Mouse (Mus musculus) CH12.LX (cell line): Measurements from ENCODE around the gene Vamp2. TPM values are rescaled to one million over a fixed set of nuclear protein-coding genes. Genes with fewer than 3 reads are reported as not detected.

Experiments used
- DNase-seq: peaks from one replicate; pipeline ENCODE4 v3.0.0-alpha.2; 2013; ENCODE audit errors: extremely low read depth
- H3K27ac ChIP-seq: 2 replicates; pipeline ENCODE4 v1.5.1; 2012; ENCODE audit warnings: low read depth, mild to moderate bottlenecking, control low read depth, moderate library complexity; ENCODE audit not compliant: insufficient read depth
- H3K27me3 ChIP-seq: replicated peaks from 2 replicates; pipeline ENCODE3; 2012; ENCODE audit warnings: inconsistent platforms
- H3K36me3 ChIP-seq, 2 experiments: replicated peaks in 1 of 2; 2 replicates each; pipeline versions ENCODE3 to v1.6.1; 2012; ENCODE audit warnings: inconsistent platforms in 1 of 2, low read length in 1 of 2, mild to moderate bottlenecking in 1 of 2, mixed read lengths in 1 of 2, moderate library complexity in 1 of 2; ENCODE audit not compliant: control insufficient read depth in 1 of 2, insufficient read depth in 1 of 2
- H3K4me1 ChIP-seq, 2 experiments: 2 replicates each; pipeline ENCODE4 v1.6.1; 2012; ENCODE audit warnings: inconsistent platforms in 1 of 2, moderate library complexity in 1 of 2; ENCODE audit not compliant: insufficient read depth in 2 of 2, control insufficient read depth in 1 of 2
- H3K4me2 ChIP-seq: 2 replicates; pipeline ENCODE4 v1.6.1; 2012; ENCODE audit warnings: low read depth, mild to moderate bottlenecking, control low read depth; ENCODE audit not compliant: poor library complexity, insufficient read depth, severe bottlenecking
- H3K4me3 ChIP-seq, 3 experiments: fragments of 150-350 bp in 1 of 3; sonication (generic) in 1 of 3; replicated peaks in 1 of 3; 2 replicates each; pipeline versions ENCODE3 to v1.5.1; 2011 to 2012; ENCODE audit warnings: low read depth in 2 of 3, low read length in 2 of 3, mild to moderate bottlenecking in 2 of 3, moderate library complexity in 2 of 3, control low read depth in 1 of 3, improper control_type of control experiment in 1 of 3, inconsistent platforms in 1 of 3, mixed read lengths in 1 of 3; ENCODE audit not compliant: poor library complexity in 1 of 3
- H3K79me2 ChIP-seq: replicated peaks from 2 replicates; pipeline ENCODE4 v1.6.1; 2012; ENCODE audit warnings: mild to moderate bottlenecking, moderate library complexity; ENCODE audit not compliant: control insufficient read depth, poor library complexity, insufficient read depth, severe bottlenecking; ENCODE audit errors: extremely low read depth
- H3K9ac ChIP-seq: 2 replicates; pipeline ENCODE4 v1.6.1; 2012; ENCODE audit warnings: low read depth, mild to moderate bottlenecking, control low read depth, moderate library complexity; ENCODE audit not compliant: insufficient read depth
- H3K9me3 ChIP-seq: replicated peaks from 2 replicates; pipeline ENCODE3; 2012; ENCODE audit warnings: low read length, inconsistent platforms, mixed read lengths
- BHLHE40 ChIP-seq: IDR thresholded peaks from 2 replicates; pipeline ENCODE4 v1.6.1; 2011; ENCODE audit warnings: mild to moderate bottlenecking, low read depth, low read length, improper control_type of control experiment
- CHD1 ChIP-seq: IDR thresholded peaks from 2 replicates; pipeline ENCODE4 v1.6.1; 2012; ENCODE audit warnings: low read depth, low read length, improper control_type of control experiment, inconsistent platforms
- CHD2 ChIP-seq: IDR thresholded peaks from 2 replicates; pipeline ENCODE4 v1.6.1; 2011; ENCODE audit warnings: low read length, improper control_type of control experiment
- CTCF ChIP-seq, 2 experiments: IDR thresholded peaks in 1 of 2; conservative IDR thresholded peaks in 1 of 2; 2 replicates each; pipeline ENCODE4 v1.5.1; 2011 to 2012; ENCODE audit warnings: low read depth in 2 of 2, low read length in 2 of 2, improper control_type of control experiment in 1 of 2, inconsistent platforms in 1 of 2, mild to moderate bottlenecking in 1 of 2, moderate library complexity in 1 of 2
- E2F4 ChIP-seq: IDR thresholded peaks from 2 replicates; pipeline ENCODE4 v1.6.1; 2011; ENCODE audit warnings: low read depth, low read length, improper control_type of control experiment; ENCODE audit not compliant: insufficient replicate concordance
- ELF1 ChIP-seq: IDR thresholded peaks from 2 replicates; pipeline ENCODE4 v1.6.1; 2014; ENCODE audit warnings: low read depth, mild to moderate bottlenecking, inconsistent platforms, low read length, improper control_type of control experiment
- EP300 ChIP-seq: IDR thresholded peaks from 2 replicates; pipeline ENCODE4 v1.6.1; 2011; ENCODE audit warnings: low read length, improper control_type of control experiment
- ETS1 ChIP-seq: conservative IDR thresholded peaks from 2 replicates; pipeline ENCODE4 v1.6.1; 2012; ENCODE audit warnings: low read depth, mild to moderate bottlenecking, inconsistent platforms, low read length, improper control_type of control experiment, moderate library complexity
- GABPA ChIP-seq: IDR thresholded peaks from 2 replicates; pipeline ENCODE4 v1.6.1; 2012; ENCODE audit warnings: low read depth, low read length, improper control_type of control experiment, inconsistent platforms; ENCODE audit not compliant: insufficient replicate concordance
- HCFC1 ChIP-seq: IDR thresholded peaks from 2 replicates; pipeline ENCODE4 v1.6.1; 2012; ENCODE audit warnings: low read depth, mild to moderate bottlenecking, inconsistent platforms, low read length, improper control_type of control experiment
- IRF4 ChIP-seq: IDR thresholded peaks from 2 replicates; pipeline ENCODE4 v1.6.1; 2014; ENCODE audit warnings: low read depth, mild to moderate bottlenecking, inconsistent platforms, low read length, improper control_type of control experiment
- JUN ChIP-seq: IDR thresholded peaks from 2 replicates; pipeline ENCODE4 v1.6.1; 2011; ENCODE audit warnings: low read depth, mild to moderate bottlenecking, low read length, improper control_type of control experiment, moderate library complexity; ENCODE audit not compliant: insufficient read depth
- JUND ChIP-seq: conservative IDR thresholded peaks from 2 replicates; pipeline ENCODE4 v1.6.1; 2011; ENCODE audit warnings: low read depth, low read length, improper control_type of control experiment
- KAT2A ChIP-seq: IDR thresholded peaks from 2 replicates; pipeline ENCODE4 v1.6.1; 2012; ENCODE audit warnings: low read length, improper control_type of control experiment, inconsistent platforms; ENCODE audit not compliant: insufficient replicate concordance
- MAFK ChIP-seq: IDR thresholded peaks from 2 replicates; pipeline ENCODE4 v1.6.1; 2011; ENCODE audit warnings: low read length, improper control_type of control experiment; ENCODE audit not compliant: insufficient replicate concordance
- MAX ChIP-seq: IDR thresholded peaks from 2 replicates; pipeline ENCODE4 v1.6.1; 2011; ENCODE audit warnings: low read length, improper control_type of control experiment
- MAZ ChIP-seq: IDR thresholded peaks from 2 replicates; pipeline ENCODE4 v1.6.1; 2012; ENCODE audit warnings: low read depth, mild to moderate bottlenecking, inconsistent platforms, low read length, improper control_type of control experiment, moderate library complexity
- MEF2A ChIP-seq: IDR thresholded peaks from 2 replicates; pipeline ENCODE4 v1.6.1; 2014; ENCODE audit warnings: low read depth, mild to moderate bottlenecking, inconsistent platforms, low read length, improper control_type of control experiment, borderline replicate concordance
- MXI1 ChIP-seq: IDR thresholded peaks from 2 replicates; pipeline ENCODE4 v1.6.1; 2011; ENCODE audit warnings: mild to moderate bottlenecking, low read depth, low read length, improper control_type of control experiment
- MYC ChIP-seq: IDR thresholded peaks from 2 replicates; pipeline ENCODE4 v1.6.1; 2011; ENCODE audit warnings: low read depth, mild to moderate bottlenecking, improper control_type of control experiment, low read length
- NELFE ChIP-seq: IDR thresholded peaks from 2 replicates; pipeline ENCODE4 v1.6.1; 2011; ENCODE audit warnings: low read depth, low read length, improper control_type of control experiment
- NRF1 ChIP-seq: IDR thresholded peaks from 2 replicates; pipeline ENCODE4 v1.6.1; 2014; ENCODE audit warnings: low read depth, mild to moderate bottlenecking, inconsistent platforms, low read length, improper control_type of control experiment, moderate library complexity
- PAX5 ChIP-seq: IDR thresholded peaks from 2 replicates; pipeline ENCODE4 v1.6.1; 2012; ENCODE audit warnings: low read length, inconsistent platforms, mixed read lengths
- POLR2A ChIP-seq: IDR thresholded peaks from 2 replicates; pipeline ENCODE4 v1.6.1; 2011; ENCODE audit warnings: low read depth, mild to moderate bottlenecking, improper control_type of control experiment, low read length
- RAD21 ChIP-seq: IDR thresholded peaks from 2 replicates; pipeline ENCODE4 v1.6.1; 2011; ENCODE audit warnings: low read depth, mild to moderate bottlenecking, low read length, improper control_type of control experiment, moderate library complexity
- SIN3A ChIP-seq: IDR thresholded peaks from 2 replicates; pipeline ENCODE4 v1.6.1; 2012; ENCODE audit warnings: low read length, improper control_type of control experiment, inconsistent platforms
- SMC3 ChIP-seq: IDR thresholded peaks from 2 replicates; pipeline ENCODE4 v1.6.1; 2011; ENCODE audit warnings: low read depth, low read length, improper control_type of control experiment
- TBP ChIP-seq: conservative IDR thresholded peaks from 2 replicates; pipeline ENCODE4 v1.6.1; 2011; ENCODE audit warnings: low read depth, low read length, improper control_type of control experiment
- TCF12 ChIP-seq: IDR thresholded peaks from 2 replicates; pipeline ENCODE4 v1.6.1; 2014; ENCODE audit warnings: low read depth, mild to moderate bottlenecking, inconsistent platforms, low read length, improper control_type of control experiment
- UBTF ChIP-seq: IDR thresholded peaks from 2 replicates; pipeline ENCODE4 v1.6.1; 2012; ENCODE audit warnings: low read depth, mild to moderate bottlenecking, inconsistent platforms, low read length, improper control_type of control experiment, moderate library complexity
- USF1 ChIP-seq: IDR thresholded peaks from 2 replicates; pipeline ENCODE4 v1.6.1; 2014; ENCODE audit warnings: low read depth, mild to moderate bottlenecking, inconsistent platforms, low read length, improper control_type of control experiment
- USF2 ChIP-seq: conservative IDR thresholded peaks from 2 replicates; pipeline ENCODE4 v1.6.1; 2011; ENCODE audit warnings: low read depth, low read length, improper control_type of control experiment
- ZC3H11A ChIP-seq: IDR thresholded peaks from 2 replicates; pipeline ENCODE4 v1.6.1; 2012; ENCODE audit warnings: low read depth, mild to moderate bottlenecking, inconsistent platforms, low read length, improper control_type of control experiment
- ZKSCAN1 ChIP-seq: IDR thresholded peaks from 2 replicates; pipeline ENCODE4 v1.6.1; 2012; ENCODE audit warnings: low read depth, inconsistent platforms, low read length, improper control_type of control experiment, borderline replicate concordance
- ZMIZ1 ChIP-seq: IDR thresholded peaks from 2 replicates; pipeline ENCODE4 v1.6.1; 2012; ENCODE audit warnings: low read depth, mild to moderate bottlenecking, inconsistent platforms, low read length, improper control_type of control experiment
- ZNF384 ChIP-seq: IDR thresholded peaks from 2 replicates; pipeline ENCODE4 v1.6.1; 2012; ENCODE audit warnings: low read depth, low read length, improper control_type of control experiment, inconsistent platforms
- dilution Hi-C: fragments of 300-500 bp; cut with MboI; formaldehyde crosslinking; loops from 2 replicates; pipeline ENCODE4 v1.14.3; 2020; ENCODE audit warnings: low sequenced_read_pairs; ENCODE audit not compliant: extremely low pct_unique_long_range_greater_than_20kb, extremely low pct_ligation_motif_present
- in situ Hi-C: fragments of 300-500 bp; cut with MboI; formaldehyde crosslinking; loops from 3 replicates; pipeline ENCODE4 v1.14.3; 2019; ENCODE audit warnings: low sequenced_read_pairs, low pct_ligation_motif_present, low pct_unique_long_range_greater_than_20kb, mixed read lengths
- polyA plus RNA-seq: library from polyadenylated mRNA; unstranded; fragments of >175 nt; gene quantifications from 2 replicates; pipeline ENCODE4 v1.2.1, GENCODE M21; 2012; ENCODE audit warnings: low read depth; ENCODE audit not compliant: insufficient read length
- total RNA-seq, 2 experiments: library from RNA; depleted of rRNA; stranded (reverse); fragments of 300-350 nt in 1 of 2; fragments of >200 nt in 1 of 2; gene quantifications; 2 replicates each; pipeline ENCODE4 v1.2.3; 2012 to 2014

Vamp2 gene
- total and polyA plus RNA-seq, 3 experiments: 1.3 to 26.0 (median 8.2) TPM

DNA sequence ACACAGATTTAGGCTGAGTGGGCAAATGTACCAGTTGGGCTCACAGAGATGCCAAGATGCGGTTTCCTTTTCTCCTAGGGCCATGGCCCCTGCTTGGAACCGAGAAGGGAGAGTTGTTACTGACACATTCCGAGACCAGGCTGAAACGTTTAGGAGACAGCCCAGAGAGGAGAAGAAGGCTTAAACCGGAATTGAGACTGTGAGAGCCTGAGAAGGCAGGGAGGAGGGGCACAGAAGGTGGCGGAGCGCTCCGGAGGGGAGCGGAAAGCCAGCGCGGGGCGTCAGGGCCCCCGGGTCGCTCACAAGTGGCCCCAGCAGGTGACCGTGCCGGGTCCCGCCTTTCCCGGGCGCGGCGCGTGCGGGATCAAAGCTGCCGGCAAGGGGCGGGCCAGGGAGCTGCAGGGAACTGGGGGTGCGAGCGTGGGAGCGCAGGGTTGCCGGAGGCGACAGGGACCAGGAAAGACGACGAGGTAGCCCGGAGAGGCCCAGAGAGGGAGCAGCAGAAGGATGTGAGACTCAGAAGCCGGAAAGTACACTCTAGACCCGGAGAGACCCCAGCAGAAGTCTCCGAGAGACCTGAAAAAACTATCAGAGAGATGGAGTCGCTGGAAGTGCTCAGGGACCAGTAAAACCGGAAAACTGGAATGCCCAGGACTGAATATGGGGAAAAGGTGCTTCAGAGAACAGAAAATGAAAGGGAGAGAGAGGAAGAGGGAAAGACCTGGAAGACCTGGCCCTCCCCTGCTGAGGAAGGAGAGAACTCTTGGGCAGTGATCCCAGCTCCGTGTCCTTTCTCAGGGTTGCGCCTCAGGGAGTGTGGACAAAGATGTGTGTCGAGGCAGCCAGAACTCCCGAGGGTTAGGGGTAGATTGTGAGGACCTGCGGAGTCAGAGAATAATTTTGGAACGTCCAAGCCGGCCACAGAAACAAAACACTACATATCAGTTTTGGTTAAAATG, 29.7 kb downstream of the Vamp2 start (continued):
- peak; percentile 67; the same call in 1 of the 2 replicates for TF ChIP-seq UBTF

DNA sequence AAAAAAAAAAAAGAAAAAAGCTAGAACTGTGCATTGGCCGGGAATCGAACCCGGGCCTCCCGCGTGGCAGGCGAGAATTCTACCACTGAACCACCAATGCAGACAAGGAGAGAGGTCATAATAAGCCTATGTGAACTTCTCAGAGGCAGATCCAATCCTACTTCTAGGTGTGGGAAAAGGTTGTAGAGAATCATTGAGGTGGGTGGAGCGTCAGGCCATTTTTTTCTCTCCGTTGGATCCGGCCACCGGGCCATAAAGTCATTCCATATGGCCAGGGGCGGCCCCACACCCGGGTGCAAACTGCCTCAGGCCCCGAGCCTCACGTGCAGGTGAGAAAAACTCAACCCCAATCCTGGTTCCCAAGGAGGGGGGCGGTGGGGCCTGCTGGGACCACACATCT, 30.5 kb downstream of the Vamp2 start:
- dilution Hi-C loops (no loop called here), in situ Hi-C loops (loop anchor here (5.0 kb wide), 1 partner anchor 56 kb away; no protein-coding TSS in a partner anchor)
- Histone ChIP-seq H3K79me2 (no peaks in the 10 kb centered on the region), H3K36me3 (no peaks in the 10 kb centered on the region), H3K9me3 (no peaks in the 10 kb centered on the region), H3K4me2 (peak overlapping the region; percentile 89), H3K4me3 (peak overlapping the region; percentile 37 to 90 (median 62)), H3K27me3 (peaks cover 78% of the 10 kb centered on the region), H3K9ac (peak overlapping the region; percentile 51; the same call in 1 of the 2 replicates), H3K27ac (no peak overlapping the region), H3K4me1 (peaks cover 2 to 43% of the 10 kb centered on the region in 2 experiments; a peak in 2 of 4 replicates)
- peak; percentile 90 for DNase-seq
- TF ChIP-seq POLR2A (no peak), TBP (peak; percentile 100), ZMIZ1 (no peak), KAT2A (peak; percentile 81; the same call in 1 of the 2 replicates), USF2 (no peak), ZKSCAN1 (no peak), UBTF (no peak), TCF12 (no peak), NRF1 (peak; percentile 72), USF1 (no peak), CTCF (conservative IDR thresholded peaks at IDR 0.05 in 1 of 2, IDR thresholded peaks at IDR 0.05 in 1 of 2; ENCODE audit: low read depth in 2 of 2, low read length in 2 of 2) (no peak), MXI1 (no peak), ZC3H11A (no peak), SIN3A (no peak), PAX5 (no peak), JUN (no peak), IRF4 (peak; percentile 47; the same call in 1 of the 2 replicates), MAFK (peak; percentile 96), CHD2 (no peak), NELFE (no peak), MAX (no peak), RAD21 (no peak), E2F4 (no peak), ELF1 (peak; percentile 98), ETS1 (no peak), HCFC1 (no peak), ZNF384 (peak; percentile 92), GABPA (no peak), CHD1 (no peak), MEF2A (no peak), EP300 (no peak), BHLHE40 (peak; percentile 85), SMC3 (no peak), MAZ (no peak), JUND (no peak), MYC (no peak)
